Mouse (Mus musculus) T-helper 17 cell (primary cell): ENCODE data around the gene Pnkd.

ENCODE experiments used
- in situ Hi-C, 2 experiments: fragments of 300-600 bp; cut with MboI, MseI; formaldehyde crosslinking; loops; 1 replicate in 1 of 2; 2 replicates in 1 of 2; pipeline ENCODE4 v1.15.1; 2025; ENCODE audit warnings: high pct_unique_total_duplicates in 2 of 2

Gene Pnkd

DNA sequence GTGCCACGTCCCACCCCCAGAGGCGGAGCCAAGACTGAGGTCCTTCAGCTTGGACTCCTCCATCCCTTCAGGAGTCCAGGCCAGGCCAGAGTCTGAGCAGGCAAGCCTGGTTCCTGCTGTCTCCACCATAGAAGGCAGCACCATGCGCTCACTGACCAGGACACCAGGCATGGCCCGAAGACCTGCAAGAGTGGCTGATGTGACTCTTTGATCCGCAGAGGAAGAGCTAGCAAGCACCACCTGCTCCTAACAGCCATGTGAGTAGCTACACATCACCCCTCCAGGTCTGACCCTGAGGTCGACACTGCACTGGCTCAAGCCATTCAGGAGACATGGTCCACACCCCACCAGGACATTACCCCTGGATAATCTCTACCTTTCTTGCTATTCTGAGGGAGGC lies 7.7 kb upstream of the Pnkd start:
- in situ Hi-C loops: loop anchor here in 1 of 2 experiments (25.0 kb wide), 1 partner anchor 110 kb away; the partner anchor contains the start of genes Ctdsp1 and Slc11a1

DNA sequence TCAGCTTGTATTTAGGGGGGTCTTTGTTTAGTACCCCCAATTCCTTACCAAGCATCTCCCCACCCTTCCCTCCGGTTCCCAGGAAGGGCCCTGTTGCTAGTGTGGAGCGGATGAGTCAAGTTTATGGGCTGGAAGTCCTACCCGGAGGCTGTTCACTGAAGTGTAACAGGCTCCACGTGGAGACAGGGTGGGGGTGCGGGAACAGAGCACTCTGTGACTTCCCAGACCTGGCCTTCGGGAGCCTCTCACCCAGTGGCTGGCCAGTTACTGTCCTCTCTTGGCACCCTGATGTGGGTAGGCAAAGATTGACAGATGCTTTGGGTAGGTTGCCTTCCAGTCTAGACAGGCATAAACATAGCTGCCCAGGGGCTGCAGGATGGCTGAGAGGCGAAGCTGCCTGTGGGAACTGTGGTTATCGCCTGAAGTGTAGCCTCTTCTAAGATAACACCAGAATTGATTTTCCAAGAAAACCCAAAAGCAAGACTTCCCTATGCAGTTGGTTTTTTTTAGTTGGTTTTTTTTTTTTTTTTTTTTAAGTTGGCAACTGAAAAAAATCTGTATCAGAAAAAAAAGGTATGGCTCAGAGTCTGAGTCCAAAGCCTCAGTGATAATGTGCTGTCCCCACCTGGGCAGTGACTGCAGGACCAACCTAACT lies 6.7 kb upstream of the Pnkd start:
- in situ Hi-C loops: loop anchor here in 1 of 2 experiments (25.0 kb wide), 1 partner anchor 109 kb away; the partner anchor contains the start of genes Ctdsp1 and Slc11a1

DNA sequence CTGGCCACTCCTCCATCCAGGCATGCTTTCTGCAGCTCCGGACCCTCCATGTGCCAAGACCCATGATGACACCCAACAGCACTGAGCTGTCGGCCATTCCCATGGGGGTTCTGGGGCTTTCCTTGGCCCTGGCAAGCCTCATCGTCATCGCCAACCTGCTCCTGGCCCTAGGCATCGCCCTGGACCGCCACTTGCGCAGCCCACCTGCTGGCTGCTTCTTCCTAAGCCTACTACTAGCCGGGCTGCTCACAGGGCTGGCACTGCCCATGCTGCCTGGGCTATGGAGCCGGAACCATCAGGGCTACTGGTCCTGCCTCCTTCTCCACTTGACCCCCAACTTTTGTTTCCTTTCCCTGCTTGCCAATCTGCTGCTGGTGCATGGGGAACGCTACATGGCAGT lies 6.2 kb upstream of the Pnkd start, which contains the start of gene Gpbar1:
Gene Gpbar1 (plus strand): TSS at position 13 of the 400 bp plus-strand sequence.
- in situ Hi-C loops: loop anchor here in 1 of 2 experiments (25.0 kb wide), 1 partner anchor 109 kb away; the partner anchor contains the start of genes Ctdsp1 and Slc11a1

DNA sequence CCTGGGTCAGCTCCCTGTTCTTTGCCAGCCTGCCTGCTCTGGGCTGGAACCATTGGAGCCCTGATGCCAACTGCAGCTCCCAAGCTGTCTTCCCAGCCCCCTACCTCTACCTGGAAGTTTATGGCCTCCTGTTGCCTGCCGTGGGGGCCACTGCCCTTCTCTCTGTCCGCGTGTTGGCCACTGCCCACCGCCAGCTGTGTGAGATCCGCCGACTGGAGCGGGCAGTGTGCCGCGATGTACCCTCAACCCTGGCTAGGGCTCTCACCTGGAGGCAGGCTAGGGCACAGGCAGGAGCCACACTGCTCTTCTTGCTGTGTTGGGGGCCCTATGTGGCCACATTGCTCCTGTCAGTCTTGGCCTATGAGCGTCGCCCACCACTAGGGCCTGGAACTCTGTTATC lies 5.7 kb upstream of the Pnkd start:
- in situ Hi-C loops: loop anchor here in 1 of 2 experiments (25.0 kb wide), 1 partner anchor 108 kb away; the partner anchor contains the start of genes Ctdsp1 and Slc11a1

DNA sequence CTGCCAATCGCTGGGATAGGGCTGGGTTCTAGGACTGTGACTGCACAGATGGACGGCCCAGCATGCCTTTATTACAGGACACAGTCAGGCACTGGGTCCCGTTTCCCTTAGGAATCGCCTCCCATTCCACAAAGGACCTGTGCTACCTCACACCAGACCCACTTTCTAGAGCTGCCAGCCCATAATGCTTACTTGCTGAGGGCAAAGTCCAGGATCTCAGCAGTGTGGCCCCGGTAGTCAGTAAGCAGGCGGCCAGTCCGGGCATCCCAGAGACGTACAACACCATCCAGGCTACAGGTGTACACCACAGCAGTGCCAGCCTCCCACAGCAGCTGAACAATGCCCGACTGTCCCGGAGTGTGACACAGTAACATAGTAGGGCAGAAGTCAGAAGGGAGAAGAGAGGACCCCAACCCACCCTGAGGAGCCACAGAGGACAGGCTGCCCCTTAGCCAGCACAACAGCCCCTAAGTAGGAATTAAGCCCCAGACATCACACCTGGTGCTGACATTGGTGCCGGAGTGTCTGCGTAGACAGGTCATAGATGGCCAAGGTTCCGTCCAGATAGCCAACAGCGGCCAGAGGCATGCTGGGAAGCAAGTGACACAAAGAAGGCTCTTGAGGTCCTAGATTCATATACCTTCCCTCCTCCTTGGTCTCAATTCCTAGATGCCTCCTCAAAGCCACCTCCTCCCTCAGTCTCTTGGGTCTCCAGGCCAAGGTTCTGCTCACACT lies 4.0 kb upstream of the Pnkd start:
- in situ Hi-C loops: loop anchor here (5.0 to 25.0 kb wide), 2 partner anchors 68 to 107 kb away; partner anchors contain the start of genes Ctdsp1 (in 1 of the 2) and Slc11a1 (in 1 of the 2)

DNA sequence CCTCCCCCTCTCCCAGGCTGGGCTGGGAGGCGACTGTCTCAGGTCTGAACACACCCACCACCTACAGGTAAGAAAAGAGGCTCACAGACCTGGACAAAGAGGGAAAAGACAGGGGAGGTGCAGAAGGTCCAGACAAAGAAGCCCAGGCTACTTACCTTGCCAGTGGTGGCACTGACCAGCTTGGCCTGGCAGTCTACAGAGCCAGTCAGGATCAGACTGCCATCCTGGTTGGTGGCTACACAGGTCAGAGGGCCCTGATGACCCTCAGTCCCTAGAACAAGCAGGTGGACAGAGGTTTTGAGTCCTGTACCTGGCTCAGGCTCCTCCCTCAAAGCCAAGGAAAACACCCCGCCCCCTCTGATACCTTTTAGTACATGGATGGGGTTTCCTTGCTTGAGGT lies 3.4 kb upstream of the Pnkd start:
- in situ Hi-C loops: loop anchor here (5.0 to 25.0 kb wide), 2 partner anchors 69 to 106 kb away; partner anchors contain the start of genes Ctdsp1 (in 1 of the 2) and Slc11a1 (in 1 of the 2)

DNA sequence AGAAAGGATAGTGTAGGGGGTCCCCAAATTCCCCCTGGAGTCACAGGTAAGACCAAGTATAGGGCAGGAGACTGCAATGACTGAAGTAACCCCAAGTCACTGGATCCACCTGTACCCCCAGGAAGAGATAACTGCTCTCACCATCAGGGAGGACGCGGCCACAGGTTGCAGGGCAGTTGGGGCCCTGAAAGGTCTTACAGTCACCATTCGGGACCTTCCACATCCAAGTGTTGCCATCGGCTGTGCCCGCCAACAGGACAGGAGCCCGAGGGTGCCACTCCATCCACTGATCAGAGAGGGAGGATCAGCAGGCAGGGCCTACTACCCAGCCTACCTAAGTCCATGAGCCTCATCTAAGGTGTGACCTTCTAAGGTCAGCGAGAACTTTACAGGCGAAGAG lies 2.8 kb upstream of the Pnkd start:
- in situ Hi-C loops: loop anchor here (5.0 to 25.0 kb wide), 2 partner anchors 70 to 105 kb away; partner anchors contain the start of genes Ctdsp1 (in 1 of the 2) and Slc11a1 (in 1 of the 2)

DNA sequence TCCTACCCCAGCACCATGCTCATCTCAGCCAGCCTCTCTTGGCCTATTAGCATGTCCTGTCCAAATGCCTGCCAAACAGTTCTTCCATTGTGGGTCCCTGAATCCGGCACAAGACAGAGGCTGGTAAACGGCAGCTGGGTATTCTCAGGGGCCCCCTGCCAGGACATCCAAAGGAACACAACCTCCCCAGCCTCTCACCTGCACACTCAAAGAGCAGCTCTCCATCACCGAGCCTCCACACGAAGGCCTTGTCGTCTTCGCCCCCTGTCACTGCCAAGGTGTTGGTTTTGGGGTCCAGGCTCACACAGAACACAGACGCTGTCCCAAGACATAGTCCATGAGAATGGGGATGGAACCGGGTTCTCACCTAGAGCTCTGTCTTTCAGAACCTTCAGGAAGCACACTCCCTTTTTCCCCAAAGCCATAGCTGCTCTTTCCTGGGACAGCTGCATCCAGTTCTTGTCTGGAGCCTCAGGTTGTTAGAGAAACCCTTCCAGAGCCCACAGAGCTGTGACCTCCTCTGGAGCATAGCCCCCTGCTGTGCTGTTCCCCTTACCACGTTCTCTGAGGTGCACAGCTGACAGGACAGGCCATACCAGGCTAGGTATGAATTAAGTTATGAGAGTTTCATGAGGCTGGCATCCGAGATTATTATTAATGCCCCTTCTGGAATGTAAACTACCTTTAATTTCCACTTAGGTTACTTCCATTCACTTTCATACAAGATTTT lies 1.7 kb upstream of the Pnkd start:
- in situ Hi-C loops: loop anchor here (5.0 to 25.0 kb wide), 2 partner anchors 71 to 104 kb away; partner anchors contain the start of genes Ctdsp1 (in 1 of the 2) and Slc11a1 (in 1 of the 2)

DNA sequence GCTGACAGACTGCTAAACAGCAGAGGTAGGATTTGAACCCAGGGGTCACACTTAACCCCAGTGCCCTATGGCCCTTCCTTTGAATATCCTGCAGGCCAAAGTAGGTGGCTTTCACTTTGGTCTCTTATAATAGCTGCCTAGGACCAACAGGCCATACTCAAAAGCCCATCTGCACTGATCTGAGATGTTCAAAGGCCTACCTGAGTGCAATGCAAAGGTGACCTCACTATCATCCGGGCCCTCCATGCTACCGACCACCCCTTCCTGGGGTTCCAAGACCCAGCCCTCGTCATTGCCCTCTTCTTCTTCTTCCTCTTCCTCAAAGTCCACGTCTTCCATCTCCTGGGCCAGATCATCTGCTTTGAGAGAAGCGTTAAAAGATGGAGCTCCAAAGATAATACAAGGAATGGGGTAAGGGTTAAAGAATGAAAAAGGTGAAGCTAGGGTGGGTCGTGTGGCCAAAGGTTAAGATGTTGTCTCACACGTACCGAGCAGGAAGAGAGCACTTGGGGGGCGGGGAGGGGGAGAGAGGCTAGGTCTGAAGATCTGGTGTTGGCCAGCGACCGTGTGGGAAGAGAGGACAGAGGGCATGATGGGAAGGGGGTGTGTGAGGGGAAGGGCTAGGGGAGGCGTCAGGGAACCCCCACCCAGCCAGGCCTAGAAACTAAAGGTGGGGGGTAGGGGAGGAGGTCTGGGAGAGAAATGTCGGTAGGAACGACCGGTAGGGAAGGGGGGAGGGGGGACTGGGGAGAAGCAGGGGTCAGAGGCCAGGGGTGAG lies 855 bp upstream of the Pnkd start:
- in situ Hi-C loops: loop anchor here (5.0 to 25.0 kb wide), 2 partner anchors 72 to 103 kb away; partner anchors contain the start of genes Ctdsp1 (in 1 of the 2) and Slc11a1 (in 1 of the 2)

DNA sequence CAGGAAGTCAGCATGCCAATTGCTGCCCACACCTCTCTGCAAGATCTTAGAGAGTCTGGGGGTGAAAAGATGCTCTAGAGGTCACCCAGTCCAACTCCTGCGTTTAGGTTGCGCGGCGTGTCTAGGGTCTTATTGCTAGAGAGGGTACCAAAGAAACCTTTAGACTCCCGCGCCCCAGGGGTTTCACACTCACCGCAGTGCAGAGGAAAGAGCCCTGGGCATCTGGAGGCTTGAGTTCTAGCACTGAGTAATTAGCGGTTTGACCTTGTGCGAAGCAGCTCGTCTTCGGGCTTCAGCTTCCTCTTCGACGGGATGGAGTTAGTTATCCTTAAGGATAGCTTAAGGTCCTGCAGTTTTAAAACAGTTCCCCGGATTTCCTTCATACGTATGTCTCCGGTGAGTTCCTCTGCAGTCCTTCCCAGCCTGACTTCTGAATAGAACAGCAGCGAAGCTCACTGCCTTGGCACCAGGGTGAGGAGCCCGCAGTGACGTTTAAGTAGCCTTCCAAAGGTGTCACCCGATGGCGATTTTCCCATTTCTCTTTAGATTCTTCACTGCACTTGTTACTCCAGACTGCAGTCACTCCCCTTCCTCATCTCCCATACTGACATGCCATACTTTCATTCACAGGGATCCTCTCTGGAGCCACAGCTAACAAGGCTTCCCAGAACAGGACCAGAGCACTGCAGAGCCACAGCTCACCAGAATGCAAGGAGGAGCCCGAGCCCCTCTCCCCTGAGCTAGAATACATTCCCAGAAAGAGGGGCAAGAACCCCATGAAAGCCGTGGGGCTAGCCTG lies 681 bp downstream of the Pnkd start:
- in situ Hi-C loops: loop anchor here in 1 of 2 experiments (25.0 kb wide), 1 partner anchor 102 kb away; the partner anchor contains the start of genes Ctdsp1 and Slc11a1

DNA sequence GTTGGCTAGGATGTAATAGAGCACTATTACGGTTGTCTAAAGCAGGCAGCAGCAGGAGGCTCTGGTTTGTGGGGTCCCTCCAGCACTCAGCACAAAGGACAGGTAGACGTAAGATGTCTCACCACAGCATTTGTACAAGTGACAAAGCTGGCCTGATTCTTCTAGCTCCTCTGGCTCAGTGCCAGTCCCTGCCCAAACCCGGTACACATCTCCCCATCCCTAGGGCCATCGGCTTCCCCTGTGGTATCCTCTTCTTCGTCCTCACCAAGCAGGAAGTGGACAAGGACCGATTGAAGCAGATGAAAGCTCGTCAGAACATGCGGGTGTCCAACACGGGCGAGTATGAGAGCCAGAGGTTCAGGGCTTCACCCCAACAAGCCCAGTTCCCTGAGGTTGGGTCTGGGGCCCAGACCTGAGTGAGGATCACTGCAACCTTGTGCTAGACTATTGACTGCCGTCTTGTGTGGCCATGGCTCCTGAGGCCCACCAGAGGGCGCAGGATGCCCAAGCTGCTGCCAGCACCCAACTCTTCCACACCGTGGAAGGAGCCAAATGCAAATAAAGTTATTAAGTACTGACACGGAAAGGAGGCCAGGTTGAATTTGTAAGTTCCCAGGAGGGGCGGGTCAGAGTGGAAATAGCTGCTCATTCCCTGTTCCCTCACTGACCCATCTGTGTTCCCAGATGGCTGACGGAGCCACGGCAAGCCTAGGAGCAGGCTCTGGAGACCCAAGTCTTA lies 2.3 kb downstream of the Pnkd start:
- in situ Hi-C loops: loop anchor here in 1 of 2 experiments (25.0 kb wide), 1 partner anchor 100 kb away; the partner anchor contains the start of genes Ctdsp1 and Slc11a1

DNA sequence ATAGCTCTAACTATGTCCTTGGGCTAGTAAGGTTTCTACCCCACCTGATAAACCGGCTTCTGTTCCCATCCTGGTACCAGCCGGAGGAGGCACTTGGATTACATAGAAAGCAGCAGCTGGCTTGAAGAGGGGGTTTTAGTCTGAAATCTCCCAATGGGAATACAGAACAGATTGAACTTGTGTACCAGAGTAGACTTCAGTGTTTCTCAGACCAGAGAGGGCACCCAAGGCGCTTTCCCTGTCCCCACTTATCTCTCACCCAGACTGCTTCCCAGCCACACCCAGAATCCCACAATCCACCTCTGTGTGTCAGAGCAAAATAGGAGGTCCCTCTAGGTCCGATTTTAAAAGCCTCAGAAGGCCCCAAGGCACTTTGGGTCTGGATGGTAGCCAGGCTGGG lies 3.6 kb downstream of the Pnkd start:
- in situ Hi-C loops: loop anchor here in 1 of 2 experiments (25.0 kb wide), 1 partner anchor 99 kb away; the partner anchor contains the start of genes Ctdsp1 and Slc11a1

DNA sequence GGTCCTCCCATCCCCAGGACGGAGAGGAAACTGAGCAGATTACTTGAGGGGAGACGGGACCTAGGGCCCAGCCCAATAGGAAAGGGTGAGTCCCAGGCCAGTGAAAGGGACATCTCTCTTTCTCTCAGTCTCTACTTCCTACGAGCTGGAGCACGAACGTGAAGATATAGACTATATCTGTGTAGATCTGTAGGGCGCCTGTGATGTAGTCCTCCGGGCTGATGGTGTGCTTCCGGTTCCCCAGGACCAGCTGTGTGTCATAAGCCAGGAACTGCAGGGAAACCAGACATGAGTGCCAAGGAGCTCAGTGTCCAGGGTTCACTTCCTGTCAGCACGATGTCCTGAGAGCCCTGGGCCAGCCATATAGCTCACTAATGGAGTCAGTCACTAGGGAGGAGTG lies 4.5 kb downstream of the Pnkd start:
- in situ Hi-C loops: loop anchor here in 1 of 2 experiments (25.0 kb wide), 1 partner anchor 98 kb away; the partner anchor contains the start of genes Ctdsp1 and Slc11a1

DNA sequence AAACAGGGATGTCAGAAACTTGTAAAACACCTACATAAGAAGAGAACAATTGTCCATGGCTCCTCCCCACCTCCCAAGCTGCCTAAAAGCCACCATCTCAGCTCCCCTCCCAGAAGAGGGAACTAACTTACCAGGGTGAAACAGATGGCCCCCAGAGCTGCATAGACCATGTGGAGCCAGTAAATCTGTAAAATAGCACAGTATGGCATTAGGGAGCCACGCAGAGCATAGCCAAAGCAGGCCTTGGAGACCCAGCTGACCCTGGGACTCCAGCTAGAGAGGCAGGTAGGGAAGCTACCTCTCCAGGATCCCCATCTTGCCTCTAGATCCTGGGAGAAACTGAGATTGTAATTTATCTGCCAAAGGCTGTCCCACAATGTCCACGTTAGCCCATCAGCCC lies 5.0 kb downstream of the Pnkd start:
- in situ Hi-C loops: loop anchor here in 1 of 2 experiments (25.0 kb wide), 1 partner anchor 98 kb away; the partner anchor contains the start of genes Ctdsp1 and Slc11a1

DNA sequence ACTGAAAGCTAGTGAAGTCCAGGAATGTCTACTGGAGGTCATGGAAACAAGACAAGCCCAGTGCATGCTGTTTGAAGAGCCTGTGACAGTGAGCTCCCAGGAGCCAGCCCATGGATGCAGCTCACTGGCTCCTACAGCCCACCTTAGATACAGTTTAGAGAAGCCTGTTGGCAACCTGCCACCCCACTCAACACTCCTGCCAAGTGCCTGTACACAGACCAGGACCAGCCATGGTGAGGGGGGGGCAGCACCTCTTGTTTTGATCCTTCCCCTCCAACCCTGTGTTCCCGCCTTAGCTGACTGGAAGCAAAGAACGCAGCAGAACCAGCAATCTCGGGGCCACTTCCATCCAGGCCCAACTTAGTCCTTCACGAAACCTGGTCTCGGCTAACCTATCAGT lies 5.4 kb downstream of the Pnkd start:
- in situ Hi-C loops: loop anchor here in 1 of 2 experiments (25.0 kb wide), 1 partner anchor 97 kb away; the partner anchor contains the start of genes Ctdsp1 and Slc11a1

DNA sequence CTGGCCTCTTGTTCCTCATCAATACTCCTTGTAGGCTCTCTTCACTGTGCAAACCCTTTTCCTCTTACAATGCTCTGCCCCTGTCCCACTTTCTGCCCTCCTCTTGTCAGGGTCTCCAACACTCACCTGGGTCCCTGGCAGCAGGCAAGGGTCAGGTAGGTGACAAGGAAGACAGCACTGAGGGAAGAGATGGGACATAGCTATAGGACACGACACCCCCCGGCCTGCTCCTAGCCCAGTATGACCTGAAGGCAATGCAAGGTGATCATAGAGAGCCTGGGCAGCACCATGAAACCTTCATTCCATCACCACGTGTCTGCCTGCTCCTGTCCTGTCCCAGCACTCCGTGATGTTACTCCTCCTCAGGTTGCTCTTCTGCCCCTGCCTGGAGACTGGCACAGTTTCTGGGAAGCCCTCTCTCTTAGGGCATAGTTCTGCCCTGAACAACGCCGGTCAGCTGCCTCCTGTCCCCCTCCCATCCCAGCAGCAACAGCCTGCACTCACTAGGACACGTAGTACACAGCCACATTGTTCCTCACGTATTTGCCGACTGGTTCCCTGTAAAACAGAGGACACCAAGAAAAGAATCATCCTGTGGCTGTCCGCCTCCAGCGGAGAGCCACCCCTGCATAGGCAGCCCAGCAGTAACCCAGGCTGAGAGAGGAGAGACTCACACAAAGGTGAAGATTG lies 7.7 kb downstream of the Pnkd start:
- in situ Hi-C loops: loop anchor here in 1 of 2 experiments (25.0 kb wide), 1 partner anchor 95 kb away; the partner anchor contains the start of genes Ctdsp1 and Slc11a1

DNA sequence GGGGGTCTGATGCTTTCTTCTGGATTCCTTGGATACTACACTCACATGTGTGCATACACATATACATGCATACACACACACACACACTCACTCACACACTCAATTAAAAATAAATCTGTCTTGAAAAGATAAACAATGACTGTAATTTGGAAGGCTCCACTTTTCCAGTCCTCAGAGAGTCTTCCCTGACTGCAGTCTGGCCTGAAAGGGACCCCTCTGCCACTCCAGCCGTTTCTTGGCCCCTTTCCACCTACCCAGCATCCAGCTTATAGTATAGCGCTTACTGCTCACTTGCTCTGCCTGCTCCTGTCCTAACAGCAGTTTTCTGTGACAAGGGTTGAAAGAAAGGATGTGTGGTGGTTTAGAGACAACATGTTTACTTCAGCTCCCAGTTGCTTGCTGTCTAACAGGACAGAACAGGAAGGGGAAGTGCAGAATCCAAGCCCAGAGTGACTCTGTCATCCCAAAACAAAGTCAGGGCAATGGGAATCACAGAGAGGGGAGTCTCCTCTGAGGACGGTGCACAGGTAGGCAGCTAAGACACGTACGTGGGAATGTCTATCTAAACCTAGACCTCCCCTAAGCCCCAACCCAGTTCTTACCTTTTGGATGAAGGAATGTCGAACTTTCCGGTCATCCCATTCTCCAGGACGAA lies 8.7 kb downstream of the Pnkd start:
- in situ Hi-C loops: loop anchor here in 1 of 2 experiments (25.0 kb wide), 1 partner anchor 94 kb away; the partner anchor contains the start of genes Ctdsp1 and Slc11a1
